Mouse (Mus musculus): ENCODE data around the gene Ap2a1. TPM values are rescaled to one million over a fixed set of nuclear protein-coding genes. Genes with fewer than 3 reads are reported as not detected.

Gene Ap2a1
- polyA plus RNA-seq, 1 experiment from 2014 or later, result 71.9 TPM

DNA sequence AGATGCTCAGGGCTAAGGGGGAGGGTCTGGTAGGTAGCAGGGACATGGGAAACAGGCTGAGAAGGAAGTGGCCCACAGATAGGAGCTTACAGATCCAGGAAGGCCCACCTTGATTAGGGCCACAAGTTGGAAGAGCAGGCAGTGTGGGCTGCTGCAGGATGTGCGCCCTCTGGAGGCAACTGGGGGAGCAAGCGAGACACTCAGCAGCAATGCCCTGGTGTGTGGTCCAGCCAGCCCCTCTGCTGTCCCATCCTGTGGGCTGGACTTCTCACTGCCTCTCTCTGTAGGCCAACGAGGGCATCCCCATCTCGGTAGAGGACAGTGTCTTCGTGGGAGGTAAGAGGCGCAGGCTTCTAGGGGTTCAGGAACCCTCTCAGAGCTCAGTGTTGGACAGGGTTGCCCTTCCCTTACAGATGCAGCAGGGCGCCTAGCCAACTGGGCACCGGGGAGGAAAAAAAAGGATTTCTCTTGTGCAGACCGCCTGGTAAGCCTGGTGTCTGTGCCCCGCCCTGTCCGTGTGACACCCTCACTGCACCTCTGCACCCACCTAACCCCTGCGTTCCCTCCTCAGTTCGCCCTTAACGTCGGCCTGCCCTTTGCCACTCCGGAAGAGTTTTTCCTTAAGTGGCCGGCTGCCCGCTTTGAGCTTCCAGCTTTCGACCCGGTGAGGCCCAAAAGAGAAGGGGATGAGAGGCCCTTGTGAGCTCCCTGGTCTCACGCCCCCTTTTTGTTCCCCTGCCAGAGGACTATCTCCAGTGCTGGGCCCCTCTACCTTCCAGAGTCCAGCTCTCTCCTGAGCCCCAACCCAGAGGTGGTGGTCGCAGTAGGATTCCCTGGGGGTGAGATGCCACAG is 68.5 kb downstream of the Ap2a1 start:
- no peak for ATAC-seq (ENCODE audit: insufficient number of reproducible peaks, low FRiP score, low TSS enrichment, low read depth)
- H3K9me3 ChIP-seq, result no peaks in the 10 kb centered on the region
- peaks cover 60% of the 10 kb centered on the region for H3K4me1 ChIP-seq
- no peaks in the 10 kb centered on the region for H3K27me3 ChIP-seq
- no peak overlapping the region for H3K4me2 ChIP-seq
- no peak overlapping the region for H3K4me3 ChIP-seq
- H3K9ac ChIP-seq, result no peak overlapping the region
- H3K27ac ChIP-seq, result peak overlapping the region; percentile 68
- peaks cover 45% of the 10 kb centered on the region for H3K36me3 ChIP-seq
- 59% methylated on average over 22 of the region's 22 CpGs for WGBS

DNA sequence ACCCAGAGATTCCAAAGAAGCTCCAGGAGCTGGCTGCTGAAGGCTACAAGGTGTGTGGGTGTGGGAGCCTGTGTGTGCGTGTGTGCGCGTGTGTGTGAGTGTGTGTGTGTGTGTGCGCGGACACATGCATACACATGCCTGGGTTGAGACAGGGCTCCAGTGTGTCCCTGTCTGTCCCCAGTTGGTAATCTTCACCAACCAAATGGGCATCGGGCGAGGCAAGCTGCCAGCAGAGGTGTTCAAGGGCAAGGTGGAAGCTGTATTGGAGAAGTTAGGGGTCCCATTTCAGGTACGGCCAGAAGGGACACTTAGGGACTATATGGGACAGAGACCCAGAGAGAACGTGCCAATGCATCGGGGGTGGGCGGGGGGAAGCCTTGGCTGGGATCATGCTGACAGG is 69.4 kb downstream of the Ap2a1 start:
- peaks cover 60% of the 10 kb centered on the region for H3K4me1 ChIP-seq
- no peak overlapping the region for H3K4me3 ChIP-seq
- H3K27me3 ChIP-seq, result no peaks in the 10 kb centered on the region
- no peak overlapping the region for H3K27ac ChIP-seq
- H3K4me2 ChIP-seq, result no peak overlapping the region
- WGBS, result 91% methylated on average over 11 of the region's 11 CpGs
- H3K9me3 ChIP-seq, result no peaks in the 10 kb centered on the region
- H3K36me3 ChIP-seq, result peaks cover 35% of the 10 kb centered on the region
- ATAC-seq (ENCODE audit: insufficient number of reproducible peaks, low FRiP score, low TSS enrichment, low read depth), result no peak
- no peak overlapping the region for H3K9ac ChIP-seq

DNA sequence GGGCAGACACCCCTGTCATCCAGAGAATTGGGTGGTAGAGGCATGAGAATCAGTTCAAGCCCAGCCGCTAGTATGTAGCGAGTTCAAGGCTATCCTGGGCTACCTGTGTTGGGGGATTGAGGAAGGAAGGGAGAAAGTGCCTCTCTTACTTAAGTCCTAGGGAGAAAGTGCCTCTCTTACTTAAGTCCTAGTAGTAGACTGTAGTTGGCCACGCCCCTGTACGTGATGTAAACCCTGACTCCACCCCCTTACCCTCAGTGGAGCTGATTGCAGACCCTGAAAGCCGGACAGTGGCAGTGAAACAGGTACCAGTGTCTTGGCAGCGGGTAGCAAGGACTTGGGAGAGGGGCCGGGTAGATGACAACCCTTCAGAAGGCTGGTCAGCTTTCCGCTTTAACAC is 71.4 kb downstream of the Ap2a1 start:
- Histone ChIP-seq H3K27ac (peak overlapping the region; percentile 95), H3K4me3 (peak overlapping the region; percentile 68), H3K4me1 (peaks cover 66% of the 10 kb centered on the region), H3K9ac (peak overlapping the region; percentile 76; the same call in 1 of the 2 replicates), H3K4me2 (peak overlapping the region; percentile 91), H3K36me3 (peaks cover 20% of the 10 kb centered on the region), H3K27me3 (no peaks in the 10 kb centered on the region), H3K9me3 (no peaks in the 10 kb centered on the region)
- no peak for ATAC-seq (ENCODE audit: insufficient number of reproducible peaks, low FRiP score, low TSS enrichment, low read depth)
- 28% methylated on average over 8 of the region's 8 CpGs for WGBS

DNA sequence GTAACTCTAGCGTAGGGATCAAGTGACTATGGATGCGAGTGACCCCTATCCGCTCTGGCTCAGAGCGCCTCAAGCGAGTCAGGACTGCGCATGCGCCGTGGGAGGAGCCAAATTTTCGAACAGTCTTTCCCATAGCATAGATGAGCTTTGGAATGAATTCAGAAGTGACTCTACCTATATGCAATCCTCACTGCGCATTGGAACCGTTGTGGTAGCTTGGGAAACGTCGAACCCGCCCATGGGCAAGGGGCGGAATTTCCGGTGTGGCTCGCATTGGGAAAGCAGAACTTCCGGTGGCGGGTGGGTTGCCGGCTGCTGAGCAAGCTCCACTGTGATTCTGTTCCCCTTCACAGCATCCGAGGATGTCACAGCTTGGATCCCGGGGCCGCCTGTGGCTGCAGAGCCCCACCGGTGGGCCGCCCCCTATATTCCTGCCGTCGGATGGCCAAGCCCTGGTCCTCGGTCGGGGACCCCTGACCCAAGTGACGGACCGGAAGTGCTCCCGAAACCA is 72.2 kb downstream of the Ap2a1 start, which contains the start of gene Pnkp:
Gene Pnkp (plus strand): TSS at position 98 of the 511 bp plus-strand sequence.
- Histone ChIP-seq H3K27me3 (no peaks in the 10 kb centered on the region), H3K4me3 (peak within 1 kb of the TSS; percentile 68), H3K9me3 (no peaks in the 10 kb centered on the region), H3K27ac (peak within 1 kb of the TSS; percentile 95), H3K4me1 (peaks cover 70% of the 10 kb centered on the region), H3K36me3 (peaks cover 20% of the 10 kb centered on the region), H3K9ac (peak within 1 kb of the TSS; percentile 76), H3K4me2 (peak within 1 kb of the TSS; percentile 91)
- peak; percentile 31 for ATAC-seq (ENCODE audit: insufficient number of reproducible peaks, low FRiP score, low TSS enrichment, low read depth)
- WGBS, result under 1% methylated on average over 32 of the region's 32 CpGs

DNA sequence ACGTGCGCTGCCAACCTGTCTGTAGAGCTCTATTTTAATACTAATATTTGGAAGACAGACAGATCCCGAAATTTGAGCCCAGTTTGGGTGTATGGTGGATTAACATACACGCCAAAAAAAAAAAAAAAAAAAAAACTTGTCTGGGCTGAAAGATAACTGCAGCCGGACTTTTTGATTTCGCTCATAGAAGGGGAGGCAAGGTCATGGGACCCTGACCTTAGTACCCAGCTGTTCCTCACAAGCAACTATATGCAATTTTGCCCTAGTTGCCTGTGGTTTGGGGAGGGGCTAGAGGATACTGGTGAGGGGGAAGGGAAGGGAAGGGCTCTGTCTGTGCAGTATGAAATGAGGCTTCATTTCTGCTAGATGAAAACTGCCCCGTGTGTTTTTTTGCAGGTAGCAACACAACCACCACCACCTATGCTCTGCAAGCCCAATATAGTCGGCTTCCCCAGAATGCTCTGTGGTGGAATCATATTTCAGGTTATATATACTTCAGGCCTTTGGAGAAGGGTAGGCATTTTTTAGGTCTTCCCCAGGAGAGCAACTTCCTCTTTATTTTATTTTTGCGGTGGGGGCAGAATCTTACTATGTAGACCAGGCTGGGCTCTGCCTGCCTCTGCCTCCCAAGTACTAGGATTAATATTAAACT is 72.9 kb downstream of the Ap2a1 start:
- Histone ChIP-seq H3K9ac (no peak overlapping the region), H3K27ac (peak overlapping the region; percentile 95), H3K4me3 (peak overlapping the region; percentile 68), H3K4me1 (peaks cover 74% of the 10 kb centered on the region), H3K4me2 (peak overlapping the region; percentile 91), H3K36me3 (peaks cover 18% of the 10 kb centered on the region), H3K9me3 (no peaks in the 10 kb centered on the region), H3K27me3 (no peaks in the 10 kb centered on the region)
- 60% methylated on average over 9 of the region's 9 CpGs for WGBS
- ATAC-seq (ENCODE audit: insufficient number of reproducible peaks, low FRiP score, low TSS enrichment, low read depth), result no peak

DNA sequence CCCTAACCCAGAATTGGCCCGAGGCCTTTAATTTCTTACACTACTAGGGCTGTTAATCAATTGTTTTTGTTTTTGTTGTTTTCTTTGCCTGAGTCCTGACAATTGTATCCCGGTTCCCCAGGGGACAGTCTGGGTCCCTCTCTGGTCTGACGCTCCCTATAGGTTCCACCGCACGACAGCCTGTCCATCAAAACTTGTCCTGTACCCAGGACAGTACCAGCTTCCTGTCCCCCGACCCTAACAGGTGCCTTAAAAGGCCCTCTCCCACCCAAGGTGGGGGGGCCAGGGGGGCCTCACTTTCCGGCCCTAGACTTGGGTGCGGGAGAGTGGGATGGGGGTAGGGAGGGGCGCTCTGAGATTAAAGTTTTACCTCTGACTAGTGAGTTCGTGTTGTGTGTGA is 74.3 kb downstream of the Ap2a1 start:
- peaks cover 73% of the 10 kb centered on the region for H3K4me1 ChIP-seq
- peak overlapping the region; percentile 48 for H3K4me3 ChIP-seq
- no peaks in the 10 kb centered on the region for H3K27me3 ChIP-seq
- peak overlapping the region; percentile 86 for H3K4me2 ChIP-seq
- no peak for ATAC-seq (ENCODE audit: insufficient number of reproducible peaks, low FRiP score, low TSS enrichment, low read depth)
- peak overlapping the region; percentile 51; the same call in 1 of the 2 replicates for H3K9ac ChIP-seq
- whole genome bisulfite sequencing, result 40% methylated on average over 10 of the region's 10 CpGs
- no peaks in the 10 kb centered on the region for H3K9me3 ChIP-seq
- H3K36me3 ChIP-seq, result peaks cover 20% of the 10 kb centered on the region
- peak overlapping the region; percentile 93 for H3K27ac ChIP-seq

DNA sequence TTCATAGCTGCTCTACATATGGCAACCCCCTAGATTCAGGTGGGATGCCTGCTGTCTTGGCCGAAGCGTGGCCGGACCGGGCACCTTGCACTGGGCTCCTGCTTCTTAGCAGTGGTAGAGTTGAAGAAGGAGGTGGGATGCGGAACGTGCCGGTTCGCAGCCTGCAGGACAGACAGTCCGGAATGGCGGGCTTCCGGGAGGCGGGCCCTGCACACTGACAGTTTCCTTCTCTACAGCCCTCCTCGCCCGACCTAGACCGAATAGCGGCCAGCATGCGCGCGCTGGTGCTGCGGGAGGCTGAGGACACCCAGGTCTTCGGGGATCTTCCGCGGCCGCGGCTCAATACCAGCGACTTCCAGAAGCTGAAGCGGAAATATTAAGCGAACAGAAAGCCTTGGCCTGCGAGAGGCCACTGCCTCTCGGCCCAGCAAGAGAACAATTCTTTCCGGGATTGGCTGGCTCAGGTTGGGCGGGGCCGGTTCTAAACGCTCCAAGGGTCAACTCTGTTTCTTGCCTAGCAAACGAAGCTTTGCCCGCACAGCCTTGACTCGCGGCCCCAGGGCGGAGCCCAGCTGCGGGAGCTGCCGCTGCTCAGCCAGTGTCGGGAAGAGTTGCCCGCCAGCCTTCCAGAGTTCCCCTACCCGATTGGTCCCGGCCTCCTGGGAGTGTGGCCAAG is 74.8 kb downstream of the Ap2a1 start:
- peak overlapping the region; percentile 51 for H3K9ac ChIP-seq
- peak overlapping the region; percentile 93 for H3K27ac ChIP-seq
- H3K4me2 ChIP-seq, result peak overlapping the region; percentile 86
- H3K9me3 ChIP-seq, result no peaks in the 10 kb centered on the region
- peaks cover 73% of the 10 kb centered on the region for H3K4me1 ChIP-seq
- WGBS, result 1% methylated on average over 45 of the region's 45 CpGs
- no peaks in the 10 kb centered on the region for H3K27me3 ChIP-seq
- peaks cover 20% of the 10 kb centered on the region for H3K36me3 ChIP-seq
- peak; percentile 12 for ATAC-seq (ENCODE audit: insufficient number of reproducible peaks, low FRiP score, low TSS enrichment, low read depth)
- peak overlapping the region; percentile 48 for H3K4me3 ChIP-seq

DNA sequence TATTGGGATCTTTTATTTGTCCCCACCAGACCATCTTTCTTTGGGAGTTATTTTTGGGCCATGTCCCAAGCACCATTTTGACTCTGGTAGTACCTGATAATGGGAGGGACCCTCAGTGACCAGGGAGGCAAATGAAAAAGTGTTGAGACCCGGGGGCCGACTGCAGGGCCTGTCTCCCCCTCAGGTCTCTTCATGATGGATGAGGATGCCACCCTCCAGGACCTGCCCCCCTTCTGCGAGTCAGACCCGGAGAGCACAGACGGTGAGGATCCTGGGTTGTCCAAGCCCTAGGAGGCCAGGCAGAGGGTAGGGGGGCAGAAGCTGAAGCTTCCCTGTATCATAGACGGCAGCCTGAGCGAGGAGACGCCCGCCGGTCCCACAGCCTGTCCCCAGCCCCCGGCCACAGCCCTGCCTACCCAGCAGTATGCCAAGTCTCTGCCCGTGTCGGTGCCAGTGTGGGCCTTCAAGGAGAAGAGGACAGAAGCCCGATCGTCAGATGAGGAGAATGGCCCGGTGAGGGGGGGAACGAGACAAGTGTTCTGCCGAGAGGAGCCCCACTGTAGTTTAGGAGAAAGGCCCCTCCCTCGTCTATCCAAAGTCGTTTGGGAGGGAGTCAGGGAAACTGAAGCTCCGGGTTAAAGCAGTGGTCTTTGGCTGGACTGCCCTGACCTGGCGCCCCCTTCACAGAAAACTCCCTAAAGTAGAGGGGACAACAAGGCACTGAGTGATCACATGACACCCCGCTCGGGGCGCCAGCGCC is 75.5 kb downstream of the Ap2a1 start:
- Histone ChIP-seq H3K27me3 (no peaks in the 10 kb centered on the region), H3K4me1 (peaks cover 71% of the 10 kb centered on the region), H3K4me3 (peak overlapping the region; percentile 48), H3K9ac (peak overlapping the region; percentile 51), H3K36me3 (peaks cover 20% of the 10 kb centered on the region), H3K4me2 (peak overlapping the region; percentile 86), H3K27ac (peak overlapping the region; percentile 93), H3K9me3 (no peaks in the 10 kb centered on the region)
- ATAC-seq (ENCODE audit: insufficient number of reproducible peaks, low FRiP score, low TSS enrichment, low read depth), result no peak
- 24% methylated on average over 26 of the region's 26 CpGs for WGBS

DNA sequence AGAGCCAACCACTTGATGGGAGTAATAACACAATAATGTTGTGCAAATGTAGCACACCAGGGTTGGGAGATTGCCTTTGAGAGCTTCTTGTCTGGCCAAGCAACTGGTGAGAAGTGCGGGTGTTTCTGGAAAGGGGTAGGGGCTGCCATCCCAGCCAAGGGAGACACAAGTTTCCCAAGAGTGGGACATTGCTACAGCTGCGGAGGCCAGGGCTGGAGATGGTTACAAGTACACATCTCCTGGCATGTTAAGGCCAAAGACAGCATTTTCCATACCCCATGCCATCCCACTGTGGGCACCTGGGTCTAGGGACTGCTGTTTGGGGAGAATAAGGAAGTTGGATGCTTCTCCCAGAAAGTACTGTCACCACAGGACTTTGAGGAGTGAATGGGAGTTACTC is 76.2 kb downstream of the Ap2a1 start:
- 91% methylated on average over 2 of the region's 2 CpGs for WGBS
- Histone ChIP-seq H3K4me2 (no peak overlapping the region), H3K4me3 (no peak overlapping the region), H3K4me1 (peaks cover 66% of the 10 kb centered on the region), H3K27me3 (no peaks in the 10 kb centered on the region), H3K27ac (no peak overlapping the region), H3K9me3 (no peaks in the 10 kb centered on the region), H3K9ac (no peak overlapping the region), H3K36me3 (peaks cover 20% of the 10 kb centered on the region)
- no peak for ATAC-seq (ENCODE audit: insufficient number of reproducible peaks, low FRiP score, low TSS enrichment, low read depth)

DNA sequence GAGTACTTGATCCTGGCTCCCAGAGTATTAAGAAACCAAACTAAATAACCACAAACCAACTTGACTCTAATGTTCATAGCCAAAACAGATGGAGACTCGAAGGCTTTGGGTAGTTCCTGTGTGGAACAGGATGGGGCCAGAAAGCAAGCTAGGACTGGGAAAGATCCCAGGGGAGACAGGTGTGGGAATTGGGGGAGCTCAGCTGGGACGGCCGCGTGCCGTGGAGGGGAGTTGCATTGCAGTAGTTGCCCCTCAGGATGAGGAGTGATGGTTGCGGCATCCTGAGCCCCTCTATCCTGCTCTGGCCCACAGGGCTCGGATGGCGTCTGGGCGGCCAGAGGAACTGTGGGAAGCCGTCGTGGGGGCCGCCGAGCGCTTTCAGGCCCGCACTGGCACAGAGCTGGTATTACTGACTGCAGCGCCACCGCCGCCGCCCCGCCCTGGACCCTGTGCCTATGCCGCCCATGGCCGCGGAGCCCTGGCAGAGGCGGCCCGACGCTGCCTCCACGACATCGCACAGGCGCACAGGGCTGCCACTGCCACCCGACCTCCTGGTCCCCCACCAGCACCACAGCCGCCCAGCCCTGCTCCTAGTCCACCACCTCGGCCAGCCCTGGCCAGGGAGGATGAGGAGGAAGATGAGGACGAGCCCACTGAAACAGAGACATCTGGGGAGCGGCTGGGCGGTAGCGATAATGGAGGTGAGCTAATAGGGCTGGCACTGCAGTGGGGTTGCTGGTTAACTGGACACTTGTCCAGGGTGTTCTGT is 76.9 kb downstream of the Ap2a1 start:
- no peak for ATAC-seq (ENCODE audit: insufficient number of reproducible peaks, low FRiP score, low TSS enrichment, low read depth)
- no peaks in the 10 kb centered on the region for H3K9me3 ChIP-seq
- H3K36me3 ChIP-seq, result peaks cover 20% of the 10 kb centered on the region
- 89% methylated on average over 35 of the region's 36 CpGs for WGBS
- H3K4me3 ChIP-seq, result no peak overlapping the region
- H3K27ac ChIP-seq, result no peak overlapping the region
- no peak overlapping the region for H3K9ac ChIP-seq
- no peaks in the 10 kb centered on the region for H3K27me3 ChIP-seq
- peaks cover 66% of the 10 kb centered on the region for H3K4me1 ChIP-seq
- H3K4me2 ChIP-seq, result no peak overlapping the region

All from limb, embryonic 15.5 days (tissue).